Mouse (Mus musculus): ENCODE results near the gene Acoxl. TPM values are rescaled to one million over a fixed set of nuclear protein-coding genes. Genes with fewer than 3 reads are reported as not detected.

The Acoxl gene
- not detected in 2 replicates for polyA plus RNA-seq (2015; fragmentation: Nextera tagmentation; extraction: Ambion mirVana)

DNA sequence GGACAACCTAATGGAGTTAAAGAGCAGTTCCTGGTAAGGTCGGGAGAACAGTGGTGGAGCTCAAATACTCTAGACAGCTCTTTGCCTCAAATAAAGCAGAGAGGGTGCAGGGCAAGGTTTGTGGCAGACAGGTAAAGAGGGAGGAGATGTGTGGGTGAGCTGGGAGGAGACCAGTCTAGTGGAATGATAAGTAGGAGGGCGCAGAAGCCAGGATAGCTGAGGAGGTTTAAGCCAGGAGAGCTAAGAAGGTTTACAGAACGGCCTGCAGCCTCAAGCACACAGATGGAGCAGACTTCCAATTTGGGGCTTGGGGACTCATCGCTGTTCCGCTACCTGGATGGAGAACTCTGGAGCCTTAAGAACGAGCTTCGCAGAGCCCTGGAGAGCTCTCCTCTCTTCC, at the start of gene Acoxl:
Gene Acoxl (plus strand): TSS at position 301 of the 400 bp plus-strand sequence.
- 47% methylated on average over 7 of the region's 7 CpGs for WGBS (ENCODE audit: insufficient replicate concordance)
- Histone ChIP-seq H3K36me3 (replicated peaks) (no peaks in the 10 kb centered on the region), H3K27ac (replicated peaks) (no peak within 1 kb of the TSS), H3K4me1 (replicated peaks) (no peaks in the 10 kb centered on the region), H3K27me3 (peaks cover 77% of the 10 kb centered on the region), H3K4me3 (replicated peaks) (no peak within 1 kb of the TSS), H3K4me2 (no peak within 1 kb of the TSS), H3K9me3 (replicated peaks) (no peaks in the 10 kb centered on the region), H3K9ac (no peak within 1 kb of the TSS)
- ATAC-seq (ENCODE audit: insufficient read depth): no peak

DNA sequence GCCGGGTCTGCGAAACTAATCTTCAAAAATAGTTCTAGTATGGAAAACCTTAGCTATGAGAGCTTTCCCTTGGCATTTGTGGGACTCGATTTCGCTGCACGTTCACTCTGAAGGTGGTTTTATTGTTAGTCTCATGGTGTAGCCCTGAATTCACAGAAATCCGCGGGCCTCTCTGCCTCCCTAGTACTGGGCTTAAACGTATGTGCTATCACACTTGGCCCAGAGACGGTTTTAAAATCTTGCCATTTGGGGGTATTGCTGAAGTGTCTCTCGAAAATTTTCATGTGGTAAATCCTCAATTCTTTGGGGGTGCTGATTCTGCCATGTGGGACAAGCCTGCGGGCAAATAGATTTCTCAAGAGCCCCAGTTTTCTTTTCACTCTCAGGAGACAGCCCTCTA, 49.5 kb upstream of the Acoxl start:
- H3K4me2 ChIP-seq: peak overlapping the region; percentile 83
- H3K27me3 ChIP-seq: no peaks in the 10 kb centered on the region
- peaks cover 29% of the 10 kb centered on the region for H3K4me1 ChIP-seq (replicated peaks)
- peak overlapping the region; percentile 62 for H3K9ac ChIP-seq
- H3K4me3 ChIP-seq (replicated peaks): peak overlapping the region; percentile 72
- 3% methylated on average over 11 of the region's 11 CpGs for WGBS (ENCODE audit: insufficient replicate concordance)
- peak overlapping the region; percentile 63 for H3K27ac ChIP-seq (replicated peaks)
- no peaks in the 10 kb centered on the region for H3K9me3 ChIP-seq (replicated peaks)
- peak; percentile 55 for ATAC-seq (ENCODE audit: insufficient read depth)
- no peaks in the 10 kb centered on the region for H3K36me3 ChIP-seq (replicated peaks)

GRCm38 (mm10) chr2:127789651-127790270, 48.9 kb upstream of the Acoxl start:
- ATAC-seq (ENCODE audit: insufficient read depth): no peak

DNA sequence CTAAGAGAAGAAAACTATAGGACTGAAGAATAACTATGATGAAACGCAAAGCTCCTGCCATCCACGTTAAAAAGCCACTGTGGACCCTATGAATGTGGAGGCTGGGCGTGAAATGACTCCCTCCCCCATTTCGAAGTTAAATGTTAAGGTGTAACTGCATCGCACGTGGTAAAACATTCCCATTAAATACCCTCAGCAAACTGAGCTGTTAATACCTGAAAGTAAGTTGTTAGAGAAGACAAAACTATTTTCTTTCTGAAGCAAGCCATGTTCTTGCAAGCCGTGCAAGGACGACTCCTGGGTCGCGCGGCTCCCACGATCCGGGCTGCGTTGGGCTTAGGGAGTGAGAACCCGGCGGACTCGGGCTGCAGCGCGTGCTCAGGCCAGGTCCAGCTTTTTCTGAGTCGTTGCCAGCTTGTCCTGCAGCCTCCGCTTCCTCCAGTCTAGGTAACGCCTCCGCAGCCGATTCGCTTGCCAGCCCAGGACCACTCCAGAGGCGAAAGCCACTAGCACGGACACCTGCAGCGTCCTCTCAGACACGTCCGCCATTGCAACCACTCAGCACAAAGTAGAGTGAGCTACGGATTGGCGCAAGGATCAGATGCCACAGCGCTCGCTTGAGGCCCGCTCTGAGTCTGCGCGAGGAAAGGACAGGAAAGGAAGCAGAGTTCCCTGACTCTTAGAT, 46.6 kb upstream of the Acoxl start, which contains the start of gene Mtln:
Gene Mtln (minus strand): TSS at position 570 of the 685 bp plus-strand sequence.
- peak within 1 kb of the TSS; percentile 72 for H3K9ac ChIP-seq
- ATAC-seq (ENCODE audit: insufficient read depth): peak; percentile 84
- WGBS (ENCODE audit: insufficient replicate concordance): 1% methylated on average over 37 of the region's 37 CpGs

More at GRCm38 (mm10) chr2:127789651-127790270, 48.9 kb upstream of the Acoxl start:
- Histone ChIP-seq H3K4me1 (replicated peaks) (peaks cover 29% of the 10 kb centered on the region), H3K36me3 (replicated peaks) (no peaks in the 10 kb centered on the region), H3K27me3 (no peaks in the 10 kb centered on the region), H3K4me2 (peak overlapping the region; percentile 83), H3K4me3 (replicated peaks) (peak overlapping the region; percentile 72), H3K9ac (peak overlapping the region; percentile 62; the same call in 1 of the 2 replicates), H3K9me3 (replicated peaks) (no peaks in the 10 kb centered on the region), H3K27ac (replicated peaks) (peak overlapping the region; percentile 14; the same call in 1 of the 2 replicates)
- 27% methylated on average over 9 of the region's 9 CpGs for WGBS (ENCODE audit: insufficient replicate concordance)

GRCm38 (mm10) chr2:127831401-127832102, 7.1 kb upstream of the Acoxl start, which contains the start of gene Bub1:
Bub1 (minus strand) TSS chr2:127831865.
- peak within 1 kb of the TSS; percentile 77 for H3K9ac ChIP-seq
- peak within 1 kb of the TSS; percentile 71 for H3K27ac ChIP-seq (replicated peaks)
- peaks cover 21% of the 10 kb centered on the region for H3K27me3 ChIP-seq
- H3K4me1 ChIP-seq (replicated peaks): peaks cover 15% of the 10 kb centered on the region
- H3K4me2 ChIP-seq: peak within 1 kb of the TSS; percentile 74
- H3K4me3 ChIP-seq (replicated peaks): peak within 1 kb of the TSS; percentile 89
- H3K36me3 ChIP-seq (replicated peaks): peaks cover 11% of the 10 kb centered on the region
- under 1% methylated on average over 56 of the region's 56 CpGs for WGBS (ENCODE audit: insufficient replicate concordance)
- ATAC-seq (ENCODE audit: insufficient read depth): peak; percentile 97
- no peaks in the 10 kb centered on the region for H3K9me3 ChIP-seq (replicated peaks)

More for the DNA sequence above, 46.6 kb upstream of the Acoxl start, which contains the start of gene Mtln:
- H3K36me3 ChIP-seq (replicated peaks): no peaks in the 10 kb centered on the region
- H3K4me1 ChIP-seq (replicated peaks): peaks cover 29% of the 10 kb centered on the region
- H3K27ac ChIP-seq (replicated peaks): peak within 1 kb of the TSS; percentile 71
- H3K27me3 ChIP-seq: no peaks in the 10 kb centered on the region
- no peaks in the 10 kb centered on the region for H3K9me3 ChIP-seq (replicated peaks)
- H3K4me3 ChIP-seq (replicated peaks): peak within 1 kb of the TSS; percentile 77
- peak within 1 kb of the TSS; percentile 83 for H3K4me2 ChIP-seq

GRCm38 (mm10) chr2:127832103-127832832, 6.4 kb upstream of the Acoxl start:
- peak overlapping the region; percentile 53 for H3K9ac ChIP-seq
- WGBS (ENCODE audit: insufficient replicate concordance): 25% methylated on average over 11 of the region's 11 CpGs

GRCm38 (mm10) chr2:127832833-127833190, 5.9 kb upstream of the Acoxl start:
- peaks cover 31% of the 10 kb centered on the region for H3K27me3 ChIP-seq
- H3K9ac ChIP-seq: no peak overlapping the region
- 0 out of 2 replicates have a peak, but pooled peaks cover 5% of the 10 kb centered on the region for H3K36me3 ChIP-seq (replicated peaks)
- no peak for ATAC-seq (ENCODE audit: insufficient read depth)
- peaks cover 15% of the 10 kb centered on the region for H3K4me1 ChIP-seq (replicated peaks)
- no peak overlapping the region for H3K4me3 ChIP-seq (replicated peaks)
- H3K4me2 ChIP-seq: peak overlapping the region; percentile 74; the same call in 1 of the 2 replicates
- H3K27ac ChIP-seq (replicated peaks): no peak overlapping the region
- no peaks in the 10 kb centered on the region for H3K9me3 ChIP-seq (replicated peaks)
- WGBS (ENCODE audit: insufficient replicate concordance): 13% methylated on average over 2 of the region's 2 CpGs

More at GRCm38 (mm10) chr2:127832103-127832832, 6.4 kb upstream of the Acoxl start:
- H3K4me2 ChIP-seq: peak overlapping the region; percentile 74
- peaks cover 15% of the 10 kb centered on the region for H3K4me1 ChIP-seq (replicated peaks)
- peak overlapping the region; percentile 89 for H3K4me3 ChIP-seq (replicated peaks)
- ATAC-seq (ENCODE audit: insufficient read depth): peak; percentile 6
- H3K36me3 ChIP-seq (replicated peaks): peaks cover 6% of the 10 kb centered on the region
- H3K27me3 ChIP-seq: peaks cover 26% of the 10 kb centered on the region
- H3K9me3 ChIP-seq (replicated peaks): no peaks in the 10 kb centered on the region
- no peak overlapping the region for H3K27ac ChIP-seq (replicated peaks)

DNA sequence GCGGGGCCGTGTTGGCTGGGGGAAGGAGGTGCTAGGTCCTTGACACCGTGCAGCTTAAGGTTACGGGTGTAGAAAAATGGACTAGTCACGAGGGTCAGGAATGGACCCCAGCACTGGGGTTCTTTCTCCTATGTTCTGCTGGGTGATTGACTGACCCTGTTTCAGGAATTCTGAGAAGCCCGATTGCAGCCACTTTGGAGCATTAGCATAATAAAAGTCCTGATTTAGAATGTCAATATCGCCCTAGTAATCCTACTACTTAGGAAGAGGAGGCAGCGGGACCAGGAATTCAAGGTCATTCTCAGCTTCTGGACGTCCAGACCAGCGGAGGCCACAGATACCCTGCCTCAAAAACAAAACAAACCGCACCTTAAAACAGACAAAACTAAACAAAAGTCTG, 749 bp downstream of the Acoxl start:
- ATAC-seq (ENCODE audit: insufficient read depth): no peak
- WGBS (ENCODE audit: insufficient replicate concordance): 20% methylated on average over 11 of the region's 11 CpGs
- no peaks in the 10 kb centered on the region for H3K36me3 ChIP-seq (replicated peaks)

DNA sequence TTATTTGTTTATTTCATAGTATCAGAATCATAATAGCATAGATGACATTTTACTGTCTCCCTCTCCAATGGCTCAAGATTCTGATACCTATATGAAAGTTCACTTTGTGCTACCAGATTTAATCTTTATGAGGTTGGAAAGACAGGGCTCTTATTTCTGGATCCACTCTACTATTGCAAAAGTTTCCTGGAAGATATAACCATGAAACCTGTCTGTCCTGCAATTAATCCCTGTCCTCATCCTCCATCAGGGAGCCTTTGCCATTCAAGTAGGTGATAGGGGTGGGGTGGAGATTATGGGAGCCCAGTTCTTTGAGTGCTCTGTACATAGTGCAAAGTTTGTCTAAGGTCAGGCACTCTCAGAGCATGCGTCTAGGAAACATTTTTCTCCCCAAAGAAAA, 2.7 kb downstream of the Acoxl start:
- Histone ChIP-seq H3K4me1 (replicated peaks) (no peaks in the 10 kb centered on the region), H3K4me3 (replicated peaks) (no peak overlapping the region), H3K9ac (no peak overlapping the region), H3K27me3 (peaks cover 56% of the 10 kb centered on the region), H3K9me3 (replicated peaks) (no peaks in the 10 kb centered on the region), H3K4me2 (no peak overlapping the region), H3K36me3 (replicated peaks) (no peaks in the 10 kb centered on the region), H3K27ac (replicated peaks) (no peak overlapping the region)
- ATAC-seq (ENCODE audit: insufficient read depth): no peak
- 49% methylated on average over 1 of the region's 1 CpGs for WGBS (ENCODE audit: insufficient replicate concordance)

More for the DNA sequence above, 749 bp downstream of the Acoxl start:
- Histone ChIP-seq H3K9me3 (replicated peaks) (no peaks in the 10 kb centered on the region), H3K9ac (no peak overlapping the region), H3K4me2 (no peak overlapping the region), H3K4me1 (replicated peaks) (no peaks in the 10 kb centered on the region), H3K27me3 (peaks cover 74% of the 10 kb centered on the region), H3K27ac (replicated peaks) (no peak overlapping the region), H3K4me3 (replicated peaks) (no peak overlapping the region)

- Histone ChIP-seq H3K9ac (no peak overlapping the region), H3K27me3 (peaks cover 49% of the 10 kb centered on the region), H3K9me3 (replicated peaks) (no peaks in the 10 kb centered on the region), H3K4me1 (replicated peaks) (no peaks in the 10 kb centered on the region), H3K36me3 (replicated peaks) (no peaks in the 10 kb centered on the region), H3K4me3 (replicated peaks) (no peak overlapping the region), H3K27ac (replicated peaks) (no peak overlapping the region), H3K4me2 (no peak overlapping the region)
- 40% methylated on average over 3 of the region's 3 CpGs for WGBS (ENCODE audit: insufficient replicate concordance)
- no peak for ATAC-seq (ENCODE audit: insufficient read depth)
Measured at GRCm38 (mm10) chr2:127842421-127842820, 3.7 kb downstream of the Acoxl start.
